Mouse (Mus musculus): ENCODE results near the gene Ilf2. TPM values are rescaled to one million over a fixed set of nuclear protein-coding genes. Genes with fewer than 3 reads are reported as not detected.

Ilf2 gene
- 21.6 and 39.3 TPM in 2 replicates for polyA plus RNA-seq (2012; rRNA removed; ENCODE audit: low replicate concordance)

DNA sequence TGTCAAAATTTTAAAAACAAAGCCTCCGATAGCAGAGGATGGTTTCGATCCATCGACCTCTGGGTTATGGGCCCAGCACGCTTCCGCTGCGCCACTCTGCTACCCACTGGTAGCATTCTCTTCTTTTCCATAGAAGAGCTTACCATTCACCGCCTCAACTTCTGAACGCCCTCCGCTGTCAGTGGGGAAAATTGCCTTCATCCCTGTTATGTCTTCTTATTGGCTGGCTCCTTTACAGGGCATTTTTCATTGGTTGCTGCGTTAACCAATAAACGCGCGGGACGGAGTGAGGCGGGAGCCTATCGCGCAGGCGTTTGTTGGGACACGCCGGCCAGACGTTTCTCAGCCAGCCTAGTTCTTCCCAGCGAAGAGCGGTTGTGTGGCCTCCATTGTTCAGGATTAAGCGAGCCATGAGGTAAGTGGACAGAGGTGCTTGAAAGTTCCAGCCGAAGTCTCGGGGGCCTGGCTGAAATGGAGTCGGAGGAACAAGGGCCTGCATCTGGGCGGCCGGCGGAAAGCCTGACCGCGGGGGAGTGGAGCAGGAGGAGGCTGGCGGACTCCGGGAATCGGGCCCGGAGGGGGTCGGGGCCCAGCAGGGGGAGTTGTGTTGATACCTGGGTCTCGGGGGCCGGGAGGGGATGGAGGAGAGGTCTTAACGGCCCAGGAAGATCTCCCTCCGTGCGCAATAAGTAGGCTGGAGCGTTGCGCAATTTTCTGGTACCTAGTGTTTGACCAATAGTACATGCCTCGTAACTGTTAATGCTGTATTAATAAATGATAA is at the start of gene Ilf2:
Ilf2 (plus strand) TSS at position 296 of the 781 bp plus-strand sequence.

DNA sequence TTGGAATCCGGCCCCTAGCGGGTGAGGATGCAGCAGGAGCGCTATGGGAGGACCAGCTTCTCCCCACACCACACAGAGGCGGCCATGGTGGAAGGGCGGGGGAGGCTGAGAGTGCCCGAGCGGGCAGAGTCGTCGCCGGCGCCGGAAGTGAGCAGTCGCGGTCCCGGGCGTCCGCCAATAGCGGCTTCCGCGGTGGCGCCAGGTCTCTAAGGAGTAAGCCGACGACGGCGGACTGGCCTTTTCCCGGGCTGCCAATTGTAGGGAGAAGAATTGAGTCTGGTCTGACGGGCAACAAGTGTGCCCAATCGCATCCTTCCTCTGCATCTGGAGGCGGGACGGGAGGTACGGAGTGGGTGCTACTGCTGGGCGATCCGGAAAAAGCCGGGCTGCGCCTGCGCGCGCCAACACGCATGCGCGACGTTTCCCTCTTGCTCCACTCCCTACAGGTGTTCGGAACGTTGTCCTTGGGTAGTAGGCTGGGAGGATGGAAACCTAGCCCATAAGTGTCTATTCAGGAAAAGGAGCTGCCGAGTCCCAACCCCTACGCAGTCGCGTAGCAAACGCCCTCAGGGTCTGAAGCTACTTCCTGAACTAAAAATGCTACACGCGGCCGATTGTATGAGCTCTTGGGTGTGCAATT is 42.4 kb upstream of the Ilf2 start, which contains the start of gene Ints3:
Ints3 (minus strand) TSS at position 242 of the 640 bp plus-strand sequence.

DNA sequence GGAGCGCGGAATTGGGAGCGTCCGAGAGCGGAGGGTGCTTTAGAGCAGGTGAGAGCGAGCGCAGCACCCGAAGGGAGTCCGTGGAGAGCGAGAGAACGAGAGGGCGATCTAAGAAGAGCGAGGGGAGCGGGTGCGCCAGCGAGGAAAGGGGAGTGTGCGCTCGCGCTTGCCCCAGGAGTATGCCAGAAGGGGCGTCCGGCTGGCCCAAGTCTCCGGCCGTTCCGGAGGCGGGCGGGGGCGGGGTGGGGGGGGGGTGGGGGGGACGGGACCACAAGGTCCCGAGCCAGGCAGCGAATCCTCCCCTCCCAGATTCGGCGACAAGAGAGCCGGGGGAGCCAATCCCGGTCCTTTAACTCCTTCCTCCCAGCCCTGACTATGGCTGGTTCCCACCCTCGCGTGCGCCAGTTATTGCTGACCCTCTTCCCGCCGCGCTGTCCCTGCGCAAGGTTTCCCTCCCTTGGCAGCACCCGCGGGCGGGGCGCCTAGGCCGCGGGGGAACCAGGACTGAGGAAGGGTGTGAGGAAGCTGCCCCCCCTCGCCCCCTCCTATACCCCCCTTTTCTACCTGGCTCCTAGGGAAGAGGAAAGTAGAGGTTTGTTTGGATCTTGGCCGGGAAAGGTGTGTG is 10.1 kb upstream of the Ilf2 start, which contains the start of gene Npr1:
Npr1 (minus strand) TSS at position 181 of the 625 bp plus-strand sequence.

DNA sequence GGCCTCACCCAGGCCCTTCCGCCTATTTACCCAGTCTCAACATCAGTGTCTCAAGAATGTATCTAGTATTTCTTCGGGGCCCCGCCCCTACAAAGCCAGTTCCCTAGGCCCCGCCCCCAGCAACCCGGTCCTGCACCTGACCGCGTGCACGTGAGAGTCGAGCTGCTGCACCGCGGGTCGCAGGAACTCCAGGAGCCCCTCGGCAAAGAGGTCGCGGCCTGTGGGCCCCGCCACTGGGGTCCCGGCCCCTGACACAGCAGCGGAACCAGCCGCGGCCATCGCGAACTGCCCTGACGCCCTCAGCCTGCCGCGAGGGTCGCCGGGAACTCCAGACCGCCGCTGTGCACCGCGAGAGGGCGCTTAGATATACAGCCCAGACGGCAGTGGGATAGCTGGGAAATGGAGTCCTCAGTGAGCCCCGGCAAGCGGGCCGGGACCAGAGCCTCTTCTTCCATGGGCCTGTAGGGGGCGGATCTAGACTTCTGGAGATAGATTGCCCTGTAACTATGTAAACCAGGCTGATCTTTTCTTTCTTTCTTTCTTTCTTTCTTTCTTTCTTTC is 14.8 kb downstream of the Ilf2 start, which contains the start of gene Snapin:
Snapin (minus strand) TSS at position 338 of the 561 bp plus-strand sequence.

DNA sequence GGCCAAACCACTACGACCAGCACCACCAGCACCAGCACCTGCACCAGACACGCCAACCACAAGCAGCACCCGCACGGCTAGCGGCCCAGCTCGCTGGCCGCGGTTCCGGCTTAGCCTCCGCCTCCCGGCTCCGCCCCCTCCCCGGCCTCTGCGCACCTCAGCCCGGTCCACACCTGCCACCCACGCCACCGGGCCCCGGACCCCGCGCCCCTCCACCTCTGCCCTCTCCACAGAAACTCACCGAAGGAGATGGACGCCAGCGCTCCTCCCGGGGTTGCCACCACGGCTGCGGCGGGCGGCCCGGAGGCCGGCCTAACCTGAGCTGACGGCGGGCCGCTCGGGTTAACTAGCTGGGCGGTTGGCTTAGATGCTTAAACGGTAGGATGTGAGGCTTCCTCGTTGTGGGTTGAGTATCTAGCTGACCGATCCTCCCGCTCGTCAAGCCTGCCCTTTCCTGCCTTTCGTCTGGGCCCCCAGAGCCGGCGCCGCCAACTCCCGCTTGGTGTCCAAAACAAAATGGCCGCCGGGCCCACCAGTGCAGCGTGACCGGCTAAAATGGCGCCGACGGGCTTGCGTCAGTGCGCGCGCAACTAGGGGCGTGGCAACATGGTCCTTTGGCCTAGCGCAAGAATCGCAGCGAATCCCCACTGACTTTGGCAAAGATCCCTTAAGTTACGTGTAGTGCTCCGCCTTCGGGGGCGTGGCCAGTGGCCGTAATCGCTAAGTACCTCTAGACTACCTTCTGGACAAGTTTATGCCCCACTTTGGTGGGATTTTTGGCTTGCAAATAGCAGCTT is 33.2 kb downstream of the Ilf2 start, which contains the start of gene Chtop:
Chtop (minus strand) TSS at position 549 of the 797 bp plus-strand sequence.

DNA sequence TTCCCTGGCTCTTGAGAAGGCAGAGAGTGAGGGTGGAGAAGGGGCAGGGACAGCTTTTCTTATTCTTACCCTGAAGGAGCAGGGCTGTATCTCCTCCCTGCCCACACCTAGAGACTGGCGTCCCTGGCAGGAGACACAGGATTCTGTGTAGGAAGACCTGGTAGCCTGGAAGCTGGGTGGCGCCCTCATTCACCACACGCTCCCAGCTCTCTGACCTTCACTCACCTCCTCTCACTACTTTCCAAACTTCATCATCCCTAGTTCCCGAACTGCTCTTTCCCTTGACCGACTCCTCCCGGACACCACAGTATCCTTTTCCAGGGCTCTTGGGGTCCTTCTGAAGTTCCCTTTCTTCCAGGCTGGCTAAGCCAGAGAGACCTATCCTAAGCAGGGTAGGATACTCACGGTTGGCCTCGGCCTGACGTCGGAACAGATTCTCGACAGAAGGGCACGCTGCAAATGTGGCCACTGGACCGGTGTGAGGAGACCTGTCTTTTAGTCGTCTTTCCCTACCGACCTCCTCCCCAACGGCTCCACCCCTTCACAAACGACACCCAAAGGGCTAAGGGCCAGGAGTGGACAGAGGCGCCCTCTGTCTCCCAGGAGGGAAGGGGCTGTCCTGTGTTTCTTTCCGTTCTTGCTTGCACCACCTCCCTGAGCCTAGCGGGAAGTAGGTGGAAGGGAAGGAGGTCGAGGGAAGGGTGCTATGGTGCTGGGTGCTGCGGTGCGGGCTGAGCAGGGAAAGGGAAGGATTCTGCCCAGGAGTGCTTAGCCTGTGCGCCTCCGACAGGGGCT is 38.1 kb downstream of the Ilf2 start, which contains the start of the genes S100a1 and S100a13:
S100a1 (minus strand) TSS at position 597 of the 795 bp plus-strand sequence.
S100a13 (plus strand) TSS at position 640 of the 795 bp plus-strand sequence.

DNA sequence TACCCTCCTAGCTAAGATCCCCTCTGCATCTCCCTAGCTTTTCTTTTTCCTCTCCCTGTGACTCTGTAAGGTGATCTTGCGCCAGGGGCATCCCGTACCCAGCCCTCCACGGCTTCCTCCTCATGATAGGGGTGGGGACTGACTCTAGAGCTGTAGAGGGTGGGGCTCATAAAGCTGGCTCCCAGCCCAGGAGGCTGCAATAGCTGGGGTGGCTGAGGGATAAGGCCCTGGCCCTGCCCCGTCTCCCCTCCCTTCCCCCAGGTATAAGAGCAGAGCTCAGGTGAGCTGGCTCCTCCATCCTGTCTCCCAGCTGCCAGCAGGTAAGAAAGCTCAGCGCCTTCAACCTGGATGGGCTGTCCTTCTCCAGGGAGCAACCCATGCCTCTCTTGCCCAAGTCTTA is 50.7 kb downstream of the Ilf2 start, which contains the start of gene S100a14:
S100a14 (plus strand) TSS at position 277 of the 400 bp plus-strand sequence.

DNA sequence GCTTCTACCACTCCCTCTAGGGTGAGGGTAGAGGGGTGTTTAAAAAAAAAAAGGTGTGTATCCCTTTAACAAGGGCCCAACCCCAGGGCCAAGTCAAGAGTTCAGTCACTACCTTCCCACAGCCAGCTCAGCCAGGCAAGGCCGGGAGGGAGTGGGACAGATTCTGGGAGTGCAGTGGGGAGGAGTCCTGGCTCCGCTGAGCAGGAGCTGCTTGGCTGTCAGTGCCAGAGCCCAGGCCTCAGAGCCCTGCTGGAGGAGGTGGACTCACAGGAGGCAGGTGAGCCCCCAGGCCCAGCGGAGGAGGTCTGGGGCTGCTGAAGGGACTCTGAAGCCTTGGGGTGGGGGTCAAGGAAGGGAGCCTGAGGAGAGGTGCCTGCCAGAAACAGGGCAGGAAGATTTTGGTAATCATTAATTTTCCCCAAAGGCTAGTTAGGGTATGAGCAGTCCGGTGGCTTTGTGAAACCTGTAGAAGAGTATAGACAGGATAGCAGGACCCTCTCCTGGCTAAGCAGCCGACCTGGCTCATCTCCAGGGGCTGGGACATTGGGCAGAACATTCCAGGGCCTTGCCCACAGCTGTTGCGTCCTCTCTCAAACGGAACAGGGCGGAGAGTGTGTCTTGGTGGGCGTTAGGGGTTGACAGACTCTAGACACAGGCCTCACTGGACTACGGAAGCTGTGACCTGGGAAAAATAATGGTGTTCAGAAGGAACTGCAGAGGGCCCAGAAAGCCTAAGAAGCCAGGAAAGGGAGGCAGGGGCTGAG is 61.4 kb downstream of the Ilf2 start, which contains the start of gene S100a16:
S100a16 (plus strand) TSS at position 114 of the 764 bp plus-strand sequence.

Other genes starting within 250 kb of the Ilf2 start
- gene Jtb, start 244.5 kb upstream of the Ilf2 start, polyA plus RNA-seq (2012; rRNA removed; ENCODE audit: low replicate concordance): 66.6 and 78.7 TPM in 2 replicates
- gene Creb3l4, start 232.6 kb upstream of the Ilf2 start, polyA plus RNA-seq (2012; rRNA removed; ENCODE audit: low replicate concordance): 1.4 and 2.9 TPM in 2 replicates
- gene Slc39a1, start 228.0 kb upstream of the Ilf2 start, polyA plus RNA-seq (2012; rRNA removed; ENCODE audit: low replicate concordance): 123 and 129 TPM in 2 replicates
- 49.7 and 72.4 TPM in 2 replicates for gene Crtc2, start 222.0 kb upstream of the Ilf2 start, polyA plus RNA-seq (2012; rRNA removed; ENCODE audit: low replicate concordance)
- gene Dennd4b, start 210.9 kb upstream of the Ilf2 start, polyA plus RNA-seq (2012; rRNA removed; ENCODE audit: low replicate concordance): 21.1 and 31.2 TPM in 2 replicates
- gene Gatad2b, start 182.9 kb upstream of the Ilf2 start, polyA plus RNA-seq (2012; rRNA removed; ENCODE audit: low replicate concordance): 21.2 and 31.8 TPM in 2 replicates
- gene Slc27a3, start 86.2 kb upstream of the Ilf2 start, polyA plus RNA-seq (2012; rRNA removed; ENCODE audit: low replicate concordance): 17.7 and 47.6 TPM in 2 replicates
- 30.1 and 42.9 TPM in 2 replicates for gene Ints3, start 42.5 kb upstream of the Ilf2 start, polyA plus RNA-seq (2012; rRNA removed; ENCODE audit: low replicate concordance)
- 104 and 143 TPM in 2 replicates for gene Npr1, start 10.3 kb upstream of the Ilf2 start, polyA plus RNA-seq (2012; rRNA removed; ENCODE audit: low replicate concordance)
- gene Snapin, start 14.9 kb downstream of the Ilf2 start, polyA plus RNA-seq (2012; rRNA removed; ENCODE audit: low replicate concordance): 45.0 and 49.4 TPM in 2 replicates
- 31.3 and 57.5 TPM in 2 replicates for gene Chtop, start 33.4 kb downstream of the Ilf2 start, polyA plus RNA-seq (2012; rRNA removed; ENCODE audit: low replicate concordance)
- gene S100a1, start 38.3 kb downstream of the Ilf2 start, polyA plus RNA-seq (2012; rRNA removed; ENCODE audit: low replicate concordance): 163 and 272 TPM in 2 replicates
- 81.9 and 200 TPM in 2 replicates for gene S100a13, start 38.3 kb downstream of the Ilf2 start, polyA plus RNA-seq (2012; rRNA removed; ENCODE audit: low replicate concordance)
- gene S100a14, start 50.7 kb downstream of the Ilf2 start, polyA plus RNA-seq (2012; rRNA removed; ENCODE audit: low replicate concordance): 0.44 and 0.63 TPM in 2 replicates
- 177 and 190 TPM in 2 replicates for gene S100a16, start 61.1 kb downstream of the Ilf2 start, polyA plus RNA-seq (2012; rRNA removed; ENCODE audit: low replicate concordance)
- 0.91 and 1.5 TPM in 2 replicates for gene S100a3, start 84.5 kb downstream of the Ilf2 start, polyA plus RNA-seq (2012; rRNA removed; ENCODE audit: low replicate concordance)
- not detected in 2 replicates for gene S100a2, start 114.1 kb downstream of the Ilf2 start, polyA plus RNA-seq (2012; rRNA removed; ENCODE audit: low replicate concordance)
- gene Gm42674, start 125.8 kb downstream of the Ilf2 start, polyA plus RNA-seq (2012; rRNA removed; ENCODE audit: low replicate concordance): not detected in 2 replicates
- gene S100a4, start 127.6 kb downstream of the Ilf2 start, polyA plus RNA-seq (2012; rRNA removed; ENCODE audit: low replicate concordance): 33.3 and 67.9 TPM in 2 replicates
- not detected in 2 replicates for gene S100a5, start 132.4 kb downstream of the Ilf2 start, polyA plus RNA-seq (2012; rRNA removed; ENCODE audit: low replicate concordance)
- gene S100a6, start 136.8 kb downstream of the Ilf2 start, polyA plus RNA-seq (2012; rRNA removed; ENCODE audit: low replicate concordance): 547 and 573 TPM in 2 replicates
- 0.90 and 2.8 TPM in 2 replicates for gene S100a7a, start 177.9 kb downstream of the Ilf2 start, polyA plus RNA-seq (2012; rRNA removed; ENCODE audit: low replicate concordance)
- gene S100a8, start 192.9 kb downstream of the Ilf2 start, polyA plus RNA-seq (2012; rRNA removed; ENCODE audit: low replicate concordance): 4.7 and 4.8 TPM in 2 replicates
- gene S100a9, start 219.6 kb downstream of the Ilf2 start, polyA plus RNA-seq (2012; rRNA removed; ENCODE audit: low replicate concordance): 0.63 and 3.0 TPM in 2 replicates